Mouse (Mus musculus) naive thymus-derived CD4-positive, alpha-beta T cell, adult 5 months (primary cell): Measurements from ENCODE around the gene Gm29049. TPM values are rescaled to one million over a fixed set of nuclear protein-coding genes. Genes with fewer than 3 reads are reported as not detected.

Source experiments
- polyA plus RNA-seq: library from polyadenylated mRNA; unstranded; fragments of 100-300 nt; shearing (Covaris generic); gene quantifications from one replicate; pipeline ENCODE4 v1.2.1, GENCODE M21; 2017

The Gm29049 gene
- polyA plus RNA-seq, result not detected

GRCm38 (mm10) chrY:7997068-7997467 is at the start of gene Gm29049:
TSS of gene Gm29049 (minus strand) at chrY:7997168.

Other genes with a start within 250 kb of the Gm29049 start
- gene Gm20825, start 74.3 kb upstream of the Gm29049 start, polyA plus RNA-seq, result not detected